Mouse (Mus musculus) embryonic fibroblast, embryonic 13.5 days (primary cell): ENCODE measurements around the gene Cideb. TPM values are rescaled to one million over a fixed set of nuclear protein-coding genes. Genes with fewer than 3 reads are reported as not detected.
A peak's percentile ranks its signal among the peaks of the same experiment; 100 is the strongest.

ENCODE experiments used
- H3K27ac ChIP-seq: 2 replicates; pipeline ENCODE4 v1.5.1; 2012; ENCODE audit warnings: low read length, control low read depth, inconsistent platforms; ENCODE audit not compliant: insufficient read depth
- H3K4me1 ChIP-seq: 2 replicates; pipeline ENCODE4 v1.6.1; 2011; ENCODE audit warnings: low read length; ENCODE audit not compliant: control insufficient read depth, insufficient read depth
- H3K4me3 ChIP-seq: 2 replicates; pipeline ENCODE4 v1.5.1; 2011; ENCODE audit warnings: mild to moderate bottlenecking, control low read depth, low read length; ENCODE audit not compliant: insufficient read depth
- CTCF ChIP-seq: IDR thresholded peaks from 2 replicates; pipeline ENCODE4 v1.5.1; 2011; ENCODE audit warnings: mild to moderate bottlenecking, control low read depth, low read length, moderate library complexity, borderline replicate concordance; ENCODE audit not compliant: insufficient read depth
- POLR2A ChIP-seq: IDR thresholded peaks from 2 replicates; pipeline ENCODE4 v1.6.1; 2011; ENCODE audit warnings: low read depth, mild to moderate bottlenecking, control low read depth, low read length, moderate library complexity
- polyA plus RNA-seq: library from polyadenylated mRNA; stranded (reverse); fragments of >200 nt; gene quantifications from 2 replicates; pipeline ENCODE4 v1.2.4, GENCODE M21; 2011; ENCODE audit warnings: low read depth; ENCODE audit not compliant: missing spikeins, insufficient read length

Gene Cideb
- polyA plus RNA-seq, 1 experiment, result not detected

GRCm38 (mm10) chr14:55782361-55782960, 24.2 kb upstream of the Cideb start:
- Histone ChIP-seq H3K4me1 (peaks cover 2% of the 10 kb centered on the region), H3K27ac (peak overlapping the region; percentile 72), H3K4me3 (no peak overlapping the region)
- no peak for TF ChIP-seq CTCF
- no peak for TF ChIP-seq POLR2A

- H3K27ac ChIP-seq, result no peak overlapping the region
- peaks cover 2% of the 10 kb centered on the region for H3K4me1 ChIP-seq
- H3K4me3 ChIP-seq, result no peak overlapping the region
- peak; percentile 87 for TF ChIP-seq CTCF
- 0 out of 2 replicates have a peak, but pooled peaks have one; percentile 22 for TF ChIP-seq POLR2A
Observed at GRCm38 (mm10) chr14:55781310-55781709, 23.1 kb upstream of the Cideb start.

GRCm38 (mm10) chr14:55780736-55781135, 22.5 kb upstream of the Cideb start:
- H3K27ac ChIP-seq, result no peak overlapping the region
- no peak for TF ChIP-seq CTCF
- no peak for TF ChIP-seq POLR2A
- peaks cover 2% of the 10 kb centered on the region for H3K4me1 ChIP-seq
- H3K4me3 ChIP-seq, result no peak overlapping the region

GRCm38 (mm10) chr14:55779656-55780055, 21.4 kb upstream of the Cideb start:
- H3K4me1 ChIP-seq, result peaks cover 2% of the 10 kb centered on the region
- no peak overlapping the region for H3K27ac ChIP-seq
- no peak for TF ChIP-seq CTCF
- no peak overlapping the region for H3K4me3 ChIP-seq

- H3K4me3 ChIP-seq, result no peak overlapping the region
- no peak overlapping the region for H3K27ac ChIP-seq
- peaks cover under 1% of the 10 kb centered on the region for H3K4me1 ChIP-seq
- no peak for TF ChIP-seq CTCF
- no peak for TF ChIP-seq POLR2A
Observed at GRCm38 (mm10) chr14:55778686-55779085, 20.4 kb upstream of the Cideb start.

- H3K4me1 ChIP-seq, result no peaks in the 10 kb centered on the region; the same call in 1 of the 2 replicates
Observed at GRCm38 (mm10) chr14:55777806-55778205, 19.5 kb upstream of the Cideb start.

GRCm38 (mm10) chr14:55777176-55777575, 18.9 kb upstream of the Cideb start:
- Histone ChIP-seq H3K27ac (no peak overlapping the region), H3K4me3 (no peak overlapping the region), H3K4me1 (no peaks in the 10 kb centered on the region; the same call in 1 of the 2 replicates)
- no peak for TF ChIP-seq CTCF
- no peak for TF ChIP-seq POLR2A

More at GRCm38 (mm10) chr14:55777806-55778205, 19.5 kb upstream of the Cideb start:
- no peak overlapping the region for H3K27ac ChIP-seq
- no peak for TF ChIP-seq POLR2A
- TF ChIP-seq CTCF, result no peak
- no peak overlapping the region for H3K4me3 ChIP-seq

- no peak overlapping the region for H3K4me3 ChIP-seq
- TF ChIP-seq CTCF, result no peak
- TF ChIP-seq POLR2A, result no peak
- H3K4me1 ChIP-seq, result no peaks in the 10 kb centered on the region; the same call in 1 of the 2 replicates
- no peak overlapping the region for H3K27ac ChIP-seq
Observed at GRCm38 (mm10) chr14:55776711-55777110, 18.5 kb upstream of the Cideb start.

- no peak for TF ChIP-seq CTCF
- TF ChIP-seq POLR2A, result no peak
Observed at GRCm38 (mm10) chr14:55769087-55769703, 10.9 kb upstream of the Cideb start.

GRCm38 (mm10) chr14:55768555-55768954, 10.3 kb upstream of the Cideb start:
- Histone ChIP-seq H3K27ac (peak overlapping the region; percentile 59), H3K4me3 (no peak overlapping the region), H3K4me1 (peaks cover 4% of the 10 kb centered on the region)
- TF ChIP-seq CTCF (no peak), POLR2A (no peak)

More at GRCm38 (mm10) chr14:55769087-55769703, 10.9 kb upstream of the Cideb start:
- no peak overlapping the region for H3K4me3 ChIP-seq
- H3K4me1 ChIP-seq, result peaks cover 4% of the 10 kb centered on the region
- H3K27ac ChIP-seq, result peak overlapping the region; percentile 47; the same call in 1 of the 2 replicates
